Mouse (Mus musculus) liver, embryonic 11.5 days (tissue): ENCODE data around the gene Hmbs. TPM values are rescaled to one million over a fixed set of nuclear protein-coding genes. Genes with fewer than 3 reads are reported as not detected.
"Not testable (repeated sequence)": the region's sequence is repeated elsewhere in the genome, so short reads cannot be mapped to it uniquely, and the experiment has no call there.

Source experiments
- ATAC-seq: fragments of 200-750 bp; cut with Nextera tagmentation; replicated peaks from 2 replicates; pipeline ENCODE4 v1.8.0; 2017; ENCODE audit warnings: moderate number of reproducible peaks, mild to moderate bottlenecking, moderate TSS enrichment, moderate library complexity; ENCODE audit not compliant: low FRiP score
- DNase-seq: peaks from one replicate; pipeline ENCODE4 v3.0.0-alpha.2; 2017; ENCODE audit warnings: low spot score
- H3K27ac ChIP-seq: fragments of 300-500 bp; sonication (generic); 2 replicates; pipeline ENCODE4 v1.5.1; 2014; ENCODE audit warnings: mild to moderate bottlenecking, low read depth, low read length, control low read depth
- H3K27me3 ChIP-seq: fragments of 300-500 bp; sonication (generic); replicated peaks from 2 replicates; pipeline ENCODE4 v1.6.1; 2014; ENCODE audit warnings: low read length, mixed read lengths; ENCODE audit not compliant: control insufficient read depth, insufficient read depth
- H3K36me3 ChIP-seq: fragments of 300-500 bp; sonication (generic); 2 replicates; pipeline ENCODE4 v1.6.1; 2014; ENCODE audit warnings: mild to moderate bottlenecking, low read length, moderate library complexity, mixed read lengths; ENCODE audit not compliant: control insufficient read depth, insufficient read depth
- H3K4me1 ChIP-seq: fragments of 300-500 bp; sonication (generic); replicated peaks from 2 replicates; pipeline ENCODE4 v1.6.1; 2014; ENCODE audit warnings: low read length, mixed read lengths; ENCODE audit not compliant: control insufficient read depth, insufficient read depth
- H3K4me2 ChIP-seq: fragments of 300-500 bp; sonication (generic); 2 replicates; pipeline ENCODE4 v1.6.1; 2014; ENCODE audit warnings: mild to moderate bottlenecking, control low read depth, moderate library complexity
- H3K4me3 ChIP-seq: fragments of 300-500 bp; sonication (generic); 2 replicates; pipeline ENCODE4 v1.5.1; 2014; ENCODE audit warnings: low read depth, low read length, control low read depth
- H3K9ac ChIP-seq: fragments of 300-500 bp; sonication (generic); 2 replicates; pipeline ENCODE4 v1.6.1; 2014; ENCODE audit warnings: low read depth, low read length, control low read depth
- H3K9me3 ChIP-seq: fragments of 300-500 bp; sonication (generic); 2 replicates; pipeline ENCODE4 v1.6.1; 2016; ENCODE audit warnings: low read length, inconsistent platforms, mixed read lengths; ENCODE audit not compliant: control insufficient read depth
- WGBS: fragments of 180-500 bp; shearing (Covaris S2); extraction: QIAGEN DNeasy Blood & Tissue Kit; methylation state at CpG from one replicate; pipeline ENCODE4 v1.1.7; 2014; 5-methylcytosine and 5-hydroxymethylcytosine counted together
- polyA plus RNA-seq: library from polyadenylated mRNA; unstranded; fragments of >200 nt; fragmentation: Nextera tagmentation; extraction: Ambion mirVana; gene quantifications from 2 replicates; pipeline ENCODE4 v1.2.1, GENCODE M21; 2014

Gene Hmbs
- polyA plus RNA-seq, 1 experiment from 2014 or later = 879 TPM

DNA sequence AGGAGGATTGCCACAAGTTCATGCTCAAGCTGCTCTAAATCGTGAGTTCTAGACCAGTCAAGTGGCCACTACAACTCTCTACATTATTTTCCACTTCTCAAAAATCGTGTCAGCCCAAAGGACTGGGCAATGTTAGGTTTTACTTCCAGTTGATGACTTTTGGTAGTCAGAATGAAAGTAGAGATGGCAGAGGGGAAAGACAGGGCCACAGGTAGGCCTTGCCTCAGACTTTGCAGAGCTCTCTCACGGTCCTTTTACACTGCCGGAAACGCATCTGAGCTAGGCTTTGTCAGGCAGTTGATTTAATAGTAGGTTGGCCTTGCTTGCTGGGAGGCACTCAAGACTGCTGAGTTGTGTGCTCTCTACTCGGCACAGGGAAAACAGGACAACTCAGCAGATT lies 19.9 kb downstream of the Hmbs start:
- DNase-seq (no peak), ATAC-seq (no peak)
- Histone ChIP-seq H3K4me3 (no peak overlapping the region), H3K9ac (no peak overlapping the region), H3K27ac (no peak overlapping the region), H3K4me2 (no peak overlapping the region), H3K36me3 (peaks cover 6% of the 10 kb centered on the region), H3K9me3 (no peaks in the 10 kb centered on the region), H3K27me3 (no peaks in the 10 kb centered on the region), H3K4me1 (peaks cover 18% of the 10 kb centered on the region)
- 82% methylated on average over 6 of the region's 6 CpGs for WGBS

GRCm38 (mm10) chr9:44323656-44324055 lies 20.4 kb downstream of the Hmbs start:
- H3K27ac ChIP-seq, H3K9ac ChIP-seq, H3K27me3 ChIP-seq, DNase-seq, ATAC-seq, H3K9me3 ChIP-seq, H3K36me3 ChIP-seq, H3K4me3 ChIP-seq, H3K4me2 ChIP-seq: not testable (repeated sequence)
- peaks cover 23% of the 10 kb centered on the region for H3K4me1 ChIP-seq
- WGBS = 76% methylated on average over 4 of the region's 4 CpGs

GRCm38 (mm10) chr9:44320799-44321133 lies 23.3 kb downstream of the Hmbs start:
- peaks cover 3% of the 10 kb centered on the region; the same call in 1 of the 2 replicates for H3K36me3 ChIP-seq
- peaks cover 26% of the 10 kb centered on the region for H3K4me1 ChIP-seq
- DNase-seq (no peak), ATAC-seq (no peak)
- peak overlapping the region; percentile 63 for H3K9ac ChIP-seq
- peak overlapping the region; percentile 90 for H3K4me3 ChIP-seq
- no peaks in the 10 kb centered on the region for H3K9me3 ChIP-seq
- 27% methylated on average over 6 of the region's 6 CpGs for WGBS
- peak overlapping the region; percentile 57; the same call in 1 of the 2 replicates for H3K27ac ChIP-seq
- H3K4me2 ChIP-seq = peak overlapping the region; percentile 97
- H3K27me3 ChIP-seq = no peaks in the 10 kb centered on the region

DNA sequence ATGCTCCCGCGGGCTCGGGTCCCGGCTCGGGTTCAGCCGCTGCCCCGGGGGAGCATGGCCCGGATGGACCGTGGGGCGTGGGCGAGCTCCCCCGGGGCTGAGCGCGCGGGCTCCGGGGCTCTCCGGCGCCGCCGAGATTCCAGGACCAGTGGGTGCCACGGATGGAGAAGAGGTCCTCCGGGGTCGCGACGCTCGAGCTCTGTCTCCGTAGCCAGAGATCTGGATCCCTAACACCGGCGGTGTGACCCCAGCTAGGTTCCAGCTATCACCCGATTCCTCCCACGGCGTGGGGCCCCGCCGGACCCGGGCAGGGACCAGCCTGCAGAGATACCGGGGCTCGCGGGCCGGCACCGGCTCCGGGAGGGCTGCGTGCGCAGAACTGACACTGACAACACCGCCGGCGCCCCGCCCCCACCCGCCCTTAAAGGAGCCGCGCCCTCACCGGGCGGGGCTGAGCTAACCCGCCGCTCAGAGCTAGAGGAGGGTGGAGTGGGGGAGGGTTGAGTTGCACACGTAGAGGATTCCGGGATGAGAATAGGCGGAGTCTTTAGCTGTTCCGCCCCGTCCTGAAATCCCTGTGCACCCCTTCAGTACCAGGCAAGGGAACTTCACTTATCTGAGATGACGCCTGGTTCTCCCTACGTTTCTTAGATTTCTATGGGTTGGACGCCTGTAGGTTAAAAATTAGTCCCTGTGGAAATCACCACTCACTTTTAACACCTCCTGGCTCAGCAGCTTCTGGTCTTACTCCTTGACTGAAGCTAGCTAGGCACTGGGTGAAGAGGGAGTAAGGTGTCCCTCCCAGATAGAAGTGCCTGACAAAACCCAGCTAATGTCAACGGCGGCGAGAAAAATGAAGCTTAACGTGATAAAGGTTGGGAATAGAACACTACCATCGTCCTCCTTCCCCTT lies 23.9 kb downstream of the Hmbs start, which contains the start of gene C2cd2l:
TSS of gene C2cd2l (minus strand) at position 399 of the 912 bp plus-strand sequence.
- Histone ChIP-seq H3K9me3 (no peaks in the 10 kb centered on the region), H3K9ac (peak within 1 kb of the TSS; percentile 76), H3K4me1 (peaks cover 25% of the 10 kb centered on the region), H3K27me3 (no peaks in the 10 kb centered on the region), H3K27ac (peak within 1 kb of the TSS; percentile 57), H3K4me2 (peak within 1 kb of the TSS; percentile 97), H3K36me3 (peaks cover 7% of the 10 kb centered on the region), H3K4me3 (peak within 1 kb of the TSS; percentile 90)
- peak; percentile 98 for ATAC-seq
- under 1% methylated on average over 67 of the region's 67 CpGs for WGBS
- peak; percentile 87 for DNase-seq

DNA sequence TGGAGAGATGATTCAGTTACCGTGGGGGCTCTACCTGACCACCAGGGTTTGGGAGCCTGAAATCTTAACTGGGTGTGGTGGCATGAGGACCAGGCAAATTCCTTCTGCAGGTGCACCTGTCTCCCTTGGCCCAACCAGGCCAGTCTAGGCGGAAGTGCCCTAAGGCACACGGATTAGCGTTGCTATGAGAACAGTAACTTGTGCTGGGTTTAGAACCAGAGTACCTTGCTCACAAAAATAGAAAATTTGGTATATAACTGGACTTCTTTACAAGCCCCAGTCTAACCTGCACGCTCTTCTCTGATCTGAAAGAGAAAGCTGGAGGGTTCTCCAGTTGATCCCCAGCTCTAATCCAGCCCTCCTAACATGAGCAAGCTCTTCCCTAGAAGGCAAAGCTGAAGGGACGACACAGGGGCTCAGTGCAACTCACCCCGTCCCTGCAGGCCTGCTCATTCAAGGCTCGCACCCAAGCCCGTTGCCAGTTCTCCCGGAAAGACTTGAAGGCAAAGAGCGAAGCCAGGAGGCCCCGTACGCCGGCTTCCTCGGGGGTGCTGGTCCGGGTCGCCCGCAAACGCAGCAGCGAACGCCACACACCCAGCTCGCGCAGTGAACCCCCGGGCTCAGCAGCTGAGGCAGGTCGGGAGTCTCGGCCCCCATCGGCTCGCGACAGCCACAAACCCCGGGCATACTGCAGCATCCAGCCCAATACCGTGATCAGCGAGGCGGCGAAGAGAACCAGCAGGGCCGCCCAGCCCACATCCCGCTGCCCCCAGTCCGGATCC lies 24.7 kb downstream of the Hmbs start:
- H3K9ac ChIP-seq = peak overlapping the region; percentile 76
- DNase-seq (peak; percentile 65), ATAC-seq (0 out of 2 replicates have a peak, but pooled peaks have one; percentile 3)
- peaks cover 25% of the 10 kb centered on the region for H3K4me1 ChIP-seq
- peak overlapping the region; percentile 90 for H3K4me3 ChIP-seq
- H3K27ac ChIP-seq = peak overlapping the region; percentile 21
- H3K36me3 ChIP-seq = peaks cover 11% of the 10 kb centered on the region
- WGBS = 3% methylated on average over 37 of the region's 37 CpGs
- H3K9me3 ChIP-seq = no peaks in the 10 kb centered on the region
- H3K27me3 ChIP-seq = no peaks in the 10 kb centered on the region
- H3K4me2 ChIP-seq = peak overlapping the region; percentile 97

DNA sequence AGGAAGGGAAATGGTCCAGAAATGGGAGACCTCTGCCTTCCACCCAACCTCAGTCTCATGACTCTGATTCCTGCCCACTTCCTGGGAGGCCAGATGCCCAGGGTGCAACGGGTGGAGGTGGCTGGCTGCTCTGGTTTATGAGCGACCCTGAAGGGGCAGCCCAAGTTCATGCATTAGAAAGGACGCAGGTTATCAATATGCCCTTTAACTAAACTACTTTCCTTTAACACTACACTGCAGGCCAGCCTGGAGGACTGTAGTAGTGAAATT lies 25.3 kb downstream of the Hmbs start:
- WGBS = 37% methylated on average over 3 of the region's 3 CpGs
- Histone ChIP-seq H3K4me1 (peaks cover 25% of the 10 kb centered on the region), H3K9ac (peak overlapping the region; percentile 76; the same call in 1 of the 2 replicates), H3K4me2 (peak overlapping the region; percentile 97), H3K27ac (no peak overlapping the region), H3K9me3 (no peaks in the 10 kb centered on the region), H3K36me3 (peaks cover 11% of the 10 kb centered on the region), H3K27me3 (no peaks in the 10 kb centered on the region), H3K4me3 (peak overlapping the region; percentile 90)
- ATAC-seq (no peak), DNase-seq (no peak)

DNA sequence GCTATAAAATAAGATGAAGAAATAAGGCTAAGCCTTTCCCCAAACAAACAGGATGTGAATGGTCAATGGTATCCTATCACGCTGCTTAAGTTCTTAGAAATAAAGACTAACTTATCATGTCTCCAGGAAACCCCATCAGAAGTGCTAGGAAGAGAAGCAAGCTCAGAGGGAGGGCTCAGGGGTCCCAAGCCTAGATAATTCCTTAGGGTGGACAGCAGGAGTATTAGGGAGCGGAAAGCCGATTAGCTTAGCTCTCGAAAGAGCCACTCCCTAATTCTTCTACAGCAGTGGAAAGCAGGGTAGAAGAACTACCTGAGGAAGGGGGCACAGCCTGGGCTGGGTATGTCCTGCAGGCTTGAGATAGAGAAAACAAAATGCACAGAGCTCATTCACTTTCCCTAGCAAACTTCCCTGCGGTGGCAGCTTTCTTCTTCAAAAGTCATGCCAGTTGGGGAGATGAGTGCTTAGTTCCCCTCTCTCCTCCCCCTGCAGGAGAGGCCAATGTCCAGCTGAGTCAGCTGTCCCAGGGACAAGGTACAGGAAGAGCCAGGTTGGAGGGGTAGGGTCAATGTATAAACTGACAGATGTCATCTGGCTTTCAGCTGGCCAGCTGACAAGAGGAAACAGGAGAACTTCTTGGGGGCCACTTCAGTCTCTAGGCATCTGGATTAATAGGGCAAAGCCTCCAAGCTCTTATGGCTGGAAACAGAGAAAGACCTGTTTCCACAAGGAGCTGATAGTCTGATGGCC lies 25.8 kb downstream of the Hmbs start:
- H3K4me3 ChIP-seq = peak overlapping the region; percentile 90
- no peaks in the 10 kb centered on the region for H3K9me3 ChIP-seq
- no peaks in the 10 kb centered on the region for H3K27me3 ChIP-seq
- H3K4me2 ChIP-seq = peak overlapping the region; percentile 97
- ATAC-seq (no peak), DNase-seq (no peak)
- peaks cover 25% of the 10 kb centered on the region for H3K4me1 ChIP-seq
- H3K36me3 ChIP-seq = peaks cover 13% of the 10 kb centered on the region
- WGBS = 56% methylated on average over 5 of the region's 5 CpGs
- peak overlapping the region; percentile 76; the same call in 1 of the 2 replicates for H3K9ac ChIP-seq
- H3K27ac ChIP-seq = no peak overlapping the region

- WGBS = 78% methylated on average over 4 of the region's 4 CpGs
- H3K27me3 ChIP-seq = no peaks in the 10 kb centered on the region
- H3K36me3 ChIP-seq = peaks cover 14% of the 10 kb centered on the region
- ATAC-seq (no peak), DNase-seq (no peak)
- no peak overlapping the region for H3K9ac ChIP-seq
- peaks cover 25% of the 10 kb centered on the region for H3K4me1 ChIP-seq
- no peaks in the 10 kb centered on the region for H3K9me3 ChIP-seq
- H3K4me3 ChIP-seq = no peak overlapping the region
- no peak overlapping the region for H3K27ac ChIP-seq
- peak overlapping the region; percentile 97; the same call in 1 of the 2 replicates for H3K4me2 ChIP-seq
These were observed 26.6 kb downstream of the Hmbs start for GRCm38 (mm10) chr9:44317452-44317851.
